Mouse (Mus musculus) right cerebral cortex, postnatal 4 days (tissue): ENCODE measurements around the gene Styx.
"Not testable (repeated sequence)": the region's sequence is repeated elsewhere in the genome, so short reads cannot be mapped to it uniquely, and the experiment has no call there.

Source experiments
- DNase-seq: peaks from one replicate; pipeline ENCODE4 v3.0.0-alpha.2; 2022

Gene Styx

DNA sequence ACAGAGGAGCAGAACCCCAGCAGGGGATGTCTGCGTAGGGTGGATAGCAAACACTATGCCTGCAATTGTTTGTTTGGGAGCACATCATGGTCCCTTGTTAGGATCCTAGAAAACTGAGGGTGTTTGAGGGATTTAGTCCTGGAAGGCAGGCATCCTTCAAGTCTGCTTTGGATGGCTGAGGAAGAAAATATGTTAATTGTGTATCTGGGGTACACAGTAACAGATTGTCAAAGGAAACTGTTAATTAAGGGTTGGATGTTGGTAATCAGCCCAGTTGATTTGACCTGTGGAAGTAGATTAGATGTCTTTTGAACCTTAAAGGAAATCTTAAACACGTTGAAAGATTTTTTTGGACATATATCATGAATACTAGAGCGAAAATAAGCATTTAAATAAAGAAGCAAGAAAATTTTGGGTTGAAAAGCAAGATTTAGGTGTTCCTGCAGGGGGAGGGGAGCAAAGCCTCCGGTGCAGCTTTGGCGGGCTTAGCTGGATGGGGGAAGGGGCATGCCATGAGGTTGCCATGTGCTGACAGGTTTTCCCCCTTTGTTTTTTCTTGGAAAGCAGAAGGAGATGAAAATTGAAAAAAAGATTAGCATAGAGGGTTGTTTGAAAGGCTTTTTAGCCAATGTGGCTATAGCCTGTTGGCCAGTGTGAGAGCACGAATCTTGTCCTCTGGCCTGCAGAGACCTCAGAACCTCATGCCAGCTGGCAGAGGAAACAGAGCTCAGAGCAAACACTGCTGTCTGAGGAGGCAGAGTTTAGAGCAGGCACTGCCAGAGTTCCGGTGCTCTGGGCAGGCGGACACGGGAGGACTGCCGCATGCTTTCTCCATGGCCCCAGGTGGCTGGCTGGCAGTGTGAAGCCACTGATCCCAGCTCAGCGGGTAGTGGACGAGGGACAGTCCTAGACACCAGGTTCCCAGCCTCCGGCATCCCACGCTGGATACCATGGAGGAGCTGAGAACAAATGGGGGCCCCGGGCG lies 13.6 kb downstream of the Styx start:
- peak; percentile 15 for DNase-seq

DNA sequence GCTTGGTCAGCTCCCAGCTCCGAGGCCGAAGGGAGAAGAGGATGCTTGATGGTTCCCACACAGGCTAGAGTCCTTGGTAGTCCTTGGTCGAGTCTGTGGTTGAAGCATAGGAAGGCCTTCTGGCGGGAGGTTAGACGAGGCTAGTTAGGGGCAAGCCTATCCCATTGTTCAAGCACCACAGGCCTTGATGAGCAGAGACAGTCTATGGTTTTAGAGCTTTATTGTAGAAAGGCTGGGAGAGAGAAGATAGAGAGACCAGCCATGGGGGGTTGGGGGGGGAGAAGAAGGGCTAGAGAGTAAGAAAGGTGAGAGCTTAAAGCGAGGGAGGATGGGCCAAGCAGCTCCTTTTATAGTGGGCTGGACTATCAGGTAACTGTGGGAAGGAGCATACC lies 14.3 kb downstream of the Styx start:
- DNase-seq, result no peak

DNA sequence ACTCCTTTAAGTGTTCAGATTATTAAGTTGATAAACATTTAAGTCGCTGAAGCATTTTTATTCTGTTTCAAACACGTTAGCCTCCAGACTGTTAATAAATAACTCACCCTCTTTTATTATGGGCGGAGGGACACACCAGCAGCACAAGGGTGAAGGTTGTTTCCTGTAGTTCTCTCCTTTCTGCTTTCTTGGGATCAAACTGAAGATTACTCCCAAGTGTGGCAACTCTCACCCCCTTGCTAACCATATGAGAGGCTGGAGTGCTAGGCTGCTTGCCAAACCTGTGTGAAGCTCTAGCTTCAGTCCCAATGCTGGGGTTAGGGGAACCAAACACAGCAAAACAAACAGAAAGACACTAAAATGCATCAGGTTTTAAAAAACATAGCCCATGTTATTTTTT lies 27.9 kb downstream of the Styx start:
- DNase-seq, result no peak

DNA sequence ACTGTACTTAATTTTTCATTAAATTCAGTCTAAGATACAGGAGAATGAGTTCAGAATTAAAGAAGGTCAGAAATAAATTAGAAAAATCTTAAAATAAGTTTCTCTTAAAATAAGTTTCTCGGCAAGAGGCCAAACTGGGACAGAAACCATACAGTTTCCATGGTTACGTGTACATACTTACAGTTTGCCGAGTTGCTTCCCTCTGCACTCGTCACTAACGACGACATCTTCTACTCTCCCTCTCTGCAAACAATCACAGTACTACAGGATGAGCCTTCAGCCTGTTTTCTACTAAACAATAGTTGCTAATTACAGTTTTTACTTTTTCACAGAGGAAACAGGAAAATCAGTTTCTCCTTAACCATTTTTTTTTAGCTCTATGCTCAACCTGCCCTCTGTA lies 29.9 kb downstream of the Styx start:
- DNase-seq, result no peak

DNA sequence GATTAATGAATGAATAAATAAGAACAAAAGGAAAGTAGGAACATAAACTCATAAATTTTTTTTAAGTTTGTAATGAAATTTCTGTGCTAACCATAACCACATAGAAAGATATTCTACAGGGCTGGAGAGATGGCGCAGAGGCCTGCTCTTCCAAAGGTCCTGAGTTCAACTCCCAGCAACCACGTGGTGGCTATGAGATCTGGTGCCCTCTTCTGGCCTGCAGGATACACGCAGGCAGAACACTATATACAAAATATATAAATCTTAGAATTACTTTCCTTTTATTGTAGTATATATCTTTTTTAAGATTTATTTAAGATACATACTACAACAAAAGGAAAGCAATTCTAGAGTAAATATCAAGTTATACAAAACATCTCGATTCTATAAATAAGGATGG lies 32.0 kb downstream of the Styx start:
- DNase-seq, result no peak

DNA sequence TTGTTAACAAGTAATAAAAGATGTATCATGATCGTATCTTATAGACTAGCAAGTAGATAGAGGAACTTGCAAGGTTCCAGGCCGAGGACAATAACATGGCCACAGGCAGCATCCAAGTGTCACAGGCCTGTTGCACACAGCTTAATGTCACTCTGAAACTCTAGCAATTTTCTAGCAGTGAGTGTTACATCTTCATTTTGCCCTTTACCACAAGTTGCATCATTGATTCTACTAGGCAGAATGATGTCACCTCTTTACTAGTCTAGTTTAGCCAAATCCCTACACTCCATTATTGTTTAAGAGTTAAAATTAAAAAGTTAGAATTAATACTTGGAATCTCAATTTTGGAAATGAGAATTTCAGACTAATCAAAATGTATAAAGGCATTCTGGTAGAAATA lies 34.7 kb downstream of the Styx start:
- no peak for DNase-seq

DNA sequence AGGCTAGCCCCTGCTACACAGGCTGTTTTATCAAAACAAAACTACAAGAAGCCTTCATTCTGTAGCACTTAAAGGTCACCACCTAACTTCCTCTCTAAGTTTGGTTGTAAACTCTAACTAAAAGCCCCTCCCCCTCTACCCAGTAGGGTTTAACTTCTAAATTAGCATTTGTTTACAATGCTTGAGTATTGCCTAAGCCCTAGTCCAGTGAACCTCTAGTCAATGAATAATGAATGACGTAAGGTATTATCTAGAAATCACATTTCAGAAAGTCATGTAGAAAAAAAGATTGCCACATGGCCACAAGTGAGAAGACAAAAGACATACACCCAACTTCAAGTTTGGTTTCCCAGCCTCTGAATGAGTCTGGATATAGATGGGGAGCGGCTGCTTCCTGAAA lies 36.6 kb downstream of the Styx start:
- DNase-seq, result no peak

DNA sequence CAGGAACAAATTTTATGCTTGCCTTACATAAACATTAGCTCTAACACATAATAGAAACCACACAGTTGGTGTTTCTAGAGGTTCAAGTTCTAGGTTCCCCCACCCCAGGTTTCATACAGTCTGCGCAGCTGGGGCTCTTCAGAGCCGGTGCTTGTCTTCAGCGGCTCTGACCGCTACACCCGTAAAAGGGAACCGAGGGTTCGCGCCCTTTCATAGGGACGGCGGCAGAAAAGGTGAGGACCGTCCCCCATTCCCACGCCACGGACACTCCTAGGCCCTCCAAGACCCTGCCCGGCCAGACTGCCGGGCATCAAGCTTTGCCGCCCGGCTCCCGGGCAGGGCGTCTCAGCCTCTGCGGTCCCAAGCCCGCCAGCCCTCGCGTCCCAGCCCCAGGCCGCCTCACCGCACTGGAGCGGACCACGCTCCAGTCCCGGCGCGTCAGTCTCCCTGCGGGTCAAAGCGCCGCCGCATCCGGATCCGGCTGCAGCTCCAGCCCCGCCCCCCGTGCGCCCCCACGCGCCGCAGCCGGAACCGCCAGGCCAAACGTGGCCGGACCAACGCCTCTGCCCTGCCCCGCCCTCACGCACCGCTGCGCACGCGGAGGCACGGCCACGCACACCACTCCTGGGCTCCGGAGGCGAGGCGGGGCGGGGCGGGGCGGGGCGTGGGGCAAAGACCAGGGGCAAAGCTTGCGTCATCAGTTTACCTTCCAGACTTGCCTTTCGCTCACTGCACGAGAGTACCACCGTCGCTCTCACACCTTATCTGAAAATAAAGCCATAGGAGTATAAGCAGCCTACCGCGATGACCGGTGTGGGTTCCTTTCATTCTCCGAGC lies 37.7 kb downstream of the Styx start:
- DNase-seq, result peak; percentile 85

DNA sequence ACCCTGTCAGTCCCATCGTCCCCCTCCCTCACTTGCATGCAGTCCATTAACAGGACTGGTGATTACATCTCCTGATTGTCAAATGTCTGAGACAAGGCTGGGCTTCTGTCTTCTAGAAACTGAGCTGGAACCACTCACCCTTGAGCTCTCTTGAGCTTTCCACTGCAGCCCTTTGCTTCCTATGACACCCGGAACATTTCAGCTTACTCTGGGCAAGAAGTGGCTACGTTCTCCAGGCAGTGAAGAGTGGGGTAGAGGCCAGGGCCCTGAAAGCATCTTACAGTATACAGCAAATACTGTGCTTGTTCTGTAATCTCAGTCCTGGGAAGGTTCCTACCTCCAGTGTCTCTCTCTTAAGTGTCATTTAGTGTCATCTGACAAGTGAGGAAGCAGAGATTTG lies 38.3 kb downstream of the Styx start:
- DNase-seq, result no peak

DNA sequence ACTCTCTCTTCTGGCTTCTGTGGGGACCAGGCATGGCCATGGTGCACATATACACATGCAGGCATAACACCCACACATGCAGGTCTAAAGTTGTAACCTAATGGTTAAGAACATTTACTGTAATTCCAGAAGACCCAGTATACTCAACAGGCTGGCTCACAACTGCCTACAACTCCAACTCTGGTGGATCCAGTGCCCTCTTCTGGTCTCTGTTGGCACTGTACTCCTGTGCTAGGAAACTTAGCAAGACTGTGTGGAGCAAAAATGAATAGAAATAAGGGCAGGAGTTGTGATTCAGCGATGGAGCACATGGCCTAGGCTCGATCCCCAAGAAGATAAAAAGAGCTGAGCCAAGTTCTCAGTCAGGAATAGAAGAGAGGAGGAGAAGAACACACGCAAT lies 48.9 kb downstream of the Styx start:
- no peak for DNase-seq

DNA sequence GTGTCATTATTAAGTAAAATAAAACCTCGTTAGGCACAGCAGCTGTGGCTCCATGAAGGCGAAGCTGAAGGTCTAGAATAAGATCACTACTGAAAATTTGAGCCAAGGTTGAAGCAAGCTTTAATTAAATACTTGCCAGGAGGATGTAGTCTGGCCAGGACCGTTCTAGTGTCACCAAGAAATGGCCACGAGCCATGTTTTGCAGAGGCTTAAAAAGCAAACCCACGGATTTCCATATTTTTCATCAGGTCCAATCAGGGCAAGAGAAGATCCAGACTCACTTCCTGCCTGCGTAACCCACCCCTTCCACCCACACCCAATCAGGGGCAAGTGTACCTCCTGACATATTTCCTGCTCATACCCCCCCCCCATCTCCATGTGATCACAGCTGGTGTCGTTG lies 52.8 kb downstream of the Styx start:
- no peak for DNase-seq

DNA sequence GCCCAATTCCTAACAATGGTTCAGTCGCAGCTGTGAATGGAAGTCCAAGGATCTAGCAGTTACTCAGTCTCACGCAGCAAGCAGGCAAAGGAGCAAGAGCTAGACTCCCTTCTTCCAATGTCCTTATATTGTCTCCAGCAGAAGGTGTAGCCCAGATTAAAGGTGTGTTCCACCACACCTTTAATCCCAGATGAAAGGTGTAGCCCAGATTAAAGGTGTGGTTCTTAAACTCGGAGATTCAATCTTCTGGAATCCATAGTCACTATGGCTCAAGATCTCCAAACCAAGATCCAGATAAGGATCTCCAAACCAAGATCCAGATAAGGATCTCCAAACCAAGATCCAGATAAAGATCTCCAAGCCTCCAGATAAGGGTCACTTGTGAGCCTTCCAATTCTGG lies 53.9 kb downstream of the Styx start, which contains the start of gene Gnpnat1:
Gene Gnpnat1 (minus strand): TSS at position 101 of the 400 bp plus-strand sequence.
- DNase-seq, result not testable (repeated sequence)

DNA sequence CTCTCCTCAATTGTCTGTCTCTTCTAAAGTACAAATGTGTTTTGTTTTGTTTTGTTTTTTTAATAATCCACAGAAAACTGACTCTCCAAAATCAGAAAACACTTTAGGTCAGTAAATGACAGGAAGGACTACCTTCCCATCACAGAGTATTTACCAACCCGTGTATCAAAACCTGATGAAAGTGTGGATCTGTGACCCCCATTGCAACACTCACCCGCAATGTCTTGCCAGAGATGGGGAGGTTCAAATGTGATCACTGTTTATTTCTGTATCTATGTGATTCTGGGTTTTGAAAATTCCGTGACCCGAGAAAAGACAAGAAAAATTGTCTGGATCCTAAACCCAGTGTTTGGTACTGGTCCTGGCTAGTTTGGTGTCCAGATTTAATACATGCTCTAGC lies 65.4 kb downstream of the Styx start:
- no peak for DNase-seq

DNA sequence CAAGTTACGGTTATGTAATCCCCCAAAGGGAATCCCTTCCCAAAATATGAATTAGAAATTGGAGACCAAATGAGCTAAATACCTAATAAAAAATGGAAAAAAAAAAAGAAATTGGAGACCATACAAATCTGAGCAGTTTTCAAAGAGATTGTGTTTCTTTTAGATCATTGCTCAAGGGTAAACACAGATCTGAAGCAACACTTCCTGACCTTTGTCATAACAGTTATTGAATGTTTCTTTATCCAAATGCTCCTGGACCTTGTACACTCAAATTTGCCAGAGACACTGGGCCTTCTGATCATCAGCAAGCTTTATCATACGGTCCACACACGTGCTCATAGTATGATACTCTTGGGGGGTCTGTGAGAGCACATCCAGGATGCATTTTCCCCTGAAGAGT lies 67.7 kb downstream of the Styx start:
- DNase-seq, result no peak

DNA sequence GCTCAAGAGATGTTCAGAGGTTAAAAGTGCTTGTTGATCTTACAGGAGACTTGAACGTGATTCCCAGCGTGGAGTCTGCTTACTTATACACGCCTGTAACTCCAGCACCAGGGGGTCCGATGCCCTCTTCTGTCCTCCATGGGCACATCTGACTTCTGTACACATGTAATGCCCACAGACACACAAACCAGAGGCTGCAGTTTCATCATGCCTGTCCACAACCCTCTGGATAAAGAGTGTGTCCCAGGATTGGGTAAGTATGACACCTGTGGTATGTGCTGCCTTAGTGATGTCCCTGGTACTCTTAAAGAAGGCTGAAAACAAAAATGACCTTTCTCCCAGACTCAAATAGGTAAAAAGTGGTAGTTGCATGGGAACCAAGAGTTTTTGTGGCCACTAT lies 68.4 kb downstream of the Styx start:
- DNase-seq, result no peak

DNA sequence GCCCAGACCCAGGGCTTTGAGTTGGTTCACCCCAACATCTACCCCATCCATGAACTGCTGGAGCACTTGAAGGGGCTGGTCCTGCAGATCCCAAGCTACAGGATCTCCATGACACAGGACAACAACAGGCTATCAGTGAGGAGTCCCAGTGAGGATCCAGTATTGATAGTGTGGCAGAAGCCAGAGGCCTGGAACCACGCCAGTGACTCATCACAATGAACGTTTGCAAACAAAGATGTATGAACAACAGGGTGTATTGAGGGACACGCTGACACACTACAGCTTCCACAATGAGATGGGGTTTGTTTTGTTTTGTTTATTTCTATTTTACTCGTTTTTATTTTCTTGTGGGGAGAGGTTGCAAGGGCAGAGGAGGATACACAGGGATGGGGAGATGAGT lies 71.5 kb downstream of the Styx start:
- no peak for DNase-seq

DNA sequence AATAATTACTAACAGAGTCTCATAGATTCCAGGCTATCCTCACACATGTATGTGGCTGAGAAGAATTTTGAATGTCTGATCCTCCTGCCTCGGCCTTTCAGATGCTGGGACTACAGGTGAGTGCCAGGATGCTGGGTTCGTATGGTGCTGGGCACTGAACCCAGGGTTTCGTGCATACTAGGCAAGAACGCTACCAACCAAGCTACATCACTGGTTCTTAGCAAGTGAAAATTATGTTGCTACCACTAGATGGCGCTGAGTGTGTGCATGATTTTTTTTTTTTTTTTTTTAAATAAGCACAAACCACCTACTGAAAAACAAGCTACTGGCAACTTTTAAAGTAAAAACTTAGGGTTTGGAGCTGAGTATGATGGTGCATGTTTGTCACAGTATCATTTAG lies 72.3 kb downstream of the Styx start:
- peak; percentile 17 for DNase-seq

DNA sequence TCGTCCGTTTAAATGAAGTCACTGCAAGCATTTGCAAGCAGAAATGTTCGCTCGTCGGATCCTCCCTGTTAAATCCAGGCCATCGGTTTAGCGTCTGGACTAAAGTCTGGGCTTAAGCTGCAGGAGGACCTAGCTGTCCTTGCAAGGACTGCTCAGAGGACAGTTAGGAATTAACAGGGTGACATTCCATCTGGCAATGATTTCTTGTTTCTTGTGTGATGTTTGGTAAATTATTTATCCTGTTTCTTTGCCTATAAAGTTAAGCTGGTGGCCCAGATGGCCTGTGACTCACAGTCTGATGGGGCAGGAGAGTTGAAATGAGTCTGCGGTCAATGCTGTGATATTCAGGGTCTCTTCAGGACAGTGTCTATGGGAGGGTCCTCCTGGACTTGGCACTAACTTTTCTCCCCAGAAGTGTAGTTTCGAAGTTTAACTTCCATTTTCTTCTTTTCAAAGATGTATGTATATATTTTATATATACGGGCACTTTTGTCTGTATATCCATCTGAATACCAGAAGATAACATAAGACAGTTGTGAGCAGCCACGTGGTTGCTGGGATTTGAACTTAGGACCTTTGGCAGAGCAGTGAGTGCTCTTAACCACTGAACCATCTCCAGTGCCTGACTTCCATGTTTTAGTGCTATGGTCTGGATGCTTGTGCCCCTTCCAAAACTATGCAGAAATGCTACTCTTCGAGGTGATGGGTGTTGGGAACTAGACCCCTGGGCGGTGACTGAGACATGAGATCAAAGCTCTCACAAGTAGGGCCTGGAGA lies 79.4 kb downstream of the Styx start:
- DNase-seq, result no peak

DNA sequence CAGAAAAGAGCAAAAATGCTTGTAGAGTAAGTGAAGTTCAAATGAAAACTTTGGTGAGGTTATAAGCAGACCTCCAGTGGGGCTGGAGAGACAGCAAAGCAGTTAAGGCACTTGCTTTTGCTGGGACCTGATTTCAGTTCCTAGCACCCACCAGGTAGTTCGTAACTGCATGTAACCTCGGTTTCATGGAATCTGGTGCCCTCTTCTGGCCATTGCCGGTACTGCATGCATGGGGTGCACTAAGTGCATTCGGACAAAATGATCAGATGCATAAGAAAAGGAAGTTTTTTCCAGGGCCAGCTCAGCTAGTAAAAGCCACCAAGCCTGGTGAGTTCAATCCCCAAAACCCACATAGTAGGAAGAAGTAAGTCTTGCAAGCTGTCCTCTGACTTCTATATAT lies 81.1 kb downstream of the Styx start:
- peak; percentile 23 for DNase-seq

DNA sequence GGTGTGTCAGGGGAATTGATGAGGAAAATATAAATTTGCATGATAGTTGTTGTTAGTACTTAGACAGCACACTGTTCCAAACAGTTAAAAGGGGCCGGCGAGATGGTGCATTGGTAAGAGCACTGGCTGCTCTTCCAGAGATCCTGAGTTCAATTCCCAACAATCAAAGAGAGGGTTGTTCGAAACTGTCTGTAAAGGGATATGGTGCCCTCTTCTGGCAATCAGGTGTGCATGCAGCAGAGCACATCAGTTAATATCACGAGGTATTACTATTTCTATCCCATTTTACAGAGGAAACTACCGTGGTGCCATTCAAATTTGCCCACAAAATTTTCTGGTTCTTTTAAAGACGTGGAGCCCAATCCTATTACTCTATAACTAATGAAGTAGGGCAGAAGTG lies 83.3 kb downstream of the Styx start:
- no peak for DNase-seq

DNA sequence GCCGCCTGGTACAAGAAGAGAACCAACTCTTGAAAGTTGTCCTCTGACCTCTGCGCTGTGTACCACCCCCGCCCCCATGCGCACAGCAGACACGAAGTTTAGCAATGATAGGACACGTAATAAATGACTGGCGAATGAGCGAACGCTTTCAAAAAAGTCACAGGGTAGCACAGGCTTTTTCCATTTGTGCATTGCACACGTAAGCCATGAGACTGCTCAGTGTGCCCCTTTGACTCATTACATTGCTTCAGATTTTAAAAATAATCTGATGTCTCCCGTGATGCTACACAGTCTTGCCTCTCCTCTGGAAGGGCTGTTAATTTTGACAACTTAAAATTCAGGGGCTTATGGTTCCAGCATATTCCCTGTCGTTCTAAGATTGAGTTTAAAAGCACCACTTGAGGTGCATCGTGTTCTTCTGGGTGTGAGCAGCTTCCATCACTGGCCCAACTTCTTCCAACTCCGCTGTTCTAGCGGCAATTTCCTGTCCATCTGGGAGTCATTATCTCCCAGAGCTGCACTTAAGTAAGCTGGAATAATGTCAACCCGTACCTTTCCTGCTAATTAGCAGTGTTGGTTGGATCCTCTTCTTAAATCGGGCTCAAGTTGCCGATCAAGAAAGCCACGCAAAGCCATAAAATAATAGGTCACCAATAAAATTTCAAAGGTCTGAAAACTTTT lies 87.5 kb downstream of the Styx start:
- DNase-seq, result no peak

DNA sequence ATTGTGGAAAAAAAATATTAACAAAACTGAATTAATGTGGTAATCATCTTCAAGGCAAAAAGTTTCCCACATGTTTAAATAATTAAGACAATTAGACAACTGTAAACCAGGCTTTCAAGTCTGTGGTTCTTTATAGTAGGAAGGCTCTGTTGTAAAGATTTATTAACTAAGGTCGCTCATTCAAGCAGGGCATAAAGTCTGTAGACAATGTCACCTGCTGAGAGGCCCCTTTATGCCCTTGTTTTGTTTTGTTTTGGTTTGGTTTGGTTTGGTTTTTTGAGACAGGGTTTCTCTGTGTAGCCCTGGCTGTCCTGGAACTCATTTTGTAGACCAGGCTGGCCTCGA lies 88.0 kb downstream of the Styx start:
- no peak for DNase-seq

DNA sequence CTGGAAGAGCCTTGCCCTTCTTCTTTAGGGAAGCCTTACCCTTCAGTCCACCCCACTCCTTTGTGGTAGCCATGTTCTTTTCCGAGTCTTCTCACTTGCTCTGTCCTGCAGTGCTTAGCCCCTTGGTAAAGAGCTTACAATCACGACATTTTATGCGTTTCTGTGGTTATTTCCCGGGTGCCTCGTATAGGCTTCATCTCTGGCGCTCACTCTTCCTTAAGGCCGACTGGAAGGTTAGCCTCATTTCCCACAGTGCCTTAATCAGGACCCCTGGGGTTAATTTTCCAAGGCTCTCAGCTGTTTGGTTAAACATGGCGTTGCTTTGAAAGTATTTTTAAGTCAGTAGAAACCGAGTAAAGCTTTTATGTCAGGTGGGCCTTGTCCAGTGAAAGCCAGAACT lies 88.5 kb downstream of the Styx start:
- DNase-seq, result no peak
